Mouse (Mus musculus) neural tube, embryonic 11.5 days (tissue): ENCODE results near the gene Nfam1. TPM values are rescaled to one million over a fixed set of nuclear protein-coding genes. Genes with fewer than 3 reads are reported as not detected.

Experiments
- ATAC-seq: fragments of 200-750 bp; cut with Nextera tagmentation; 2 replicates; pipeline ENCODE4 v1.8.0; 2017; ENCODE audit warnings: moderate number of reproducible peaks, mild to moderate bottlenecking, moderate TSS enrichment, moderate library complexity; ENCODE audit not compliant: insufficient read depth, low FRiP score, low TSS enrichment
- DNase-seq: peaks from one replicate; pipeline ENCODE4 v3.0.0-alpha.2; 2015; ENCODE audit warnings: low spot score
- H3K27ac ChIP-seq: fragments of 300-500 bp; sonication (generic); 2 replicates; pipeline ENCODE4 v1.5.1; 2014; ENCODE audit warnings: low read depth, mild to moderate bottlenecking, low read length
- H3K27me3 ChIP-seq: fragments of 300-500 bp; sonication (generic); 2 replicates; pipeline ENCODE4 v1.6.1; 2014; ENCODE audit warnings: mild to moderate bottlenecking, low read length, mixed read lengths; ENCODE audit not compliant: control insufficient read depth, insufficient read depth
- H3K36me3 ChIP-seq: fragments of 300-500 bp; sonication (generic); 2 replicates; pipeline ENCODE4 v1.6.1; 2014; ENCODE audit warnings: mild to moderate bottlenecking, low read length, moderate library complexity, mixed read lengths; ENCODE audit not compliant: control insufficient read depth, insufficient read depth
- H3K4me1 ChIP-seq: fragments of 300-500 bp; sonication (generic); 2 replicates; pipeline ENCODE4 v1.6.1; 2014; ENCODE audit warnings: low read length, mixed read lengths; ENCODE audit not compliant: control insufficient read depth, insufficient read depth
- H3K4me2 ChIP-seq: fragments of 300-500 bp; sonication (generic); 2 replicates; pipeline ENCODE4 v1.6.1; 2014; ENCODE audit warnings: low read depth, mild to moderate bottlenecking, moderate library complexity
- H3K4me3 ChIP-seq: fragments of 300-500 bp; sonication (generic); 2 replicates; pipeline ENCODE4 v1.5.1; 2014; ENCODE audit warnings: low read depth, low read length
- H3K9ac ChIP-seq: fragments of 300-500 bp; sonication (generic); 2 replicates; pipeline ENCODE4 v1.6.1; 2014; ENCODE audit warnings: mild to moderate bottlenecking, low read length
- H3K9me3 ChIP-seq: fragments of 300-500 bp; sonication (generic); 2 replicates; pipeline ENCODE4 v1.6.1; 2016; ENCODE audit warnings: low read length; ENCODE audit not compliant: control insufficient read depth
- WGBS: fragments of 180-500 bp; shearing (Covaris S2); extraction: QIAGEN DNeasy Blood & Tissue Kit; methylation state at CpG from one replicate; pipeline ENCODE4 v1.1.7; 2014; 5-methylcytosine and 5-hydroxymethylcytosine counted together
- polyA plus RNA-seq: library from polyadenylated mRNA; unstranded; fragments of >200 nt; fragmentation: Nextera tagmentation; extraction: Ambion mirVana; gene quantifications from 2 replicates; pipeline ENCODE4 v1.2.1, GENCODE M21; 2014

Nfam1 gene
- polyA plus RNA-seq, 1 experiment from 2014 or later = 3.0 TPM

DNA sequence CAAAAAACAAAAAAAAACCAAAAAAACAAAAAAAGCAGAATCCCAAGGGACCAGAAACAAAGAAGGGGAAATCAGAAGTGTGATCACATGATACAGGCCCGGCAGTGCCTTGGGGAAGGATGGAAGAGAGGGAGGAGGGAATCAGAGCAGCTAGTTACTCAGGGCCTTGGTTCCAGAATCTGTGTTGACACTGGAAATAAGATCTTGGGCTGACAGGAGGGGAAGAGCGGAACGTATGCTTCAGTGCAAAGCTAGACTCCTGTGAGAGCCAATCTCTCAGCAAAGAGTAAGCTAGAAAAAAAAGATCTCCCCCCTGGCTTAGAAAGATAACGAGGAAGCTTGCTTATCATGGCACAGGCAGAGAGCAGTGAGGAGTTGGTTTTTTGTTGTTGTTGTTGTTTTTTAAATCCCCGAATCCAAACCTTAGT, 26.1 kb upstream of the Nfam1 start:
- WGBS = 51% methylated on average over 5 of the region's 5 CpGs

DNA sequence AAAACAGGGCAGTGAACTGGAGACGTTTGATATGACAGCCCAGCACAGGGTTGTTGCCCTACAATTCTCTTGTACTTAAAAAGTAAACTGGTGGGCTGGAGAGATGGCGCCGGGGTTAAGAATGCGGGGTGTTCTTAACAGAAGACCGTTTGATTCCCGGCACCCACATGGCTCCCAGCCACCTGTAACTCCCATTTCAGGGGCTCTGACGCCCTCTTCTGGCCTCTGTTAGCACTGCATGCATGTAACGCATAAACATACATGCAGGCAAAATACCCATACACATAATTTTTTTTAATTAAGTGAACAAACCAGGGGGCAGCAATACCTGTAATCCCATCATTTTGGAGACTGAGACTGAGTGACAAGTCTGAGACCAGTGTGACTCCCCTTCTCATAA, 24.4 kb upstream of the Nfam1 start:
- H3K27me3 ChIP-seq = no peaks in the 10 kb centered on the region
- DNase-seq (no peak), ATAC-seq (no peak)
- 0 out of 2 replicates have a peak overlapping the region, but pooled peaks have one; percentile 77 for H3K27ac ChIP-seq
- H3K4me3 ChIP-seq = no peak overlapping the region
- H3K4me1 ChIP-seq = peaks cover 11% of the 10 kb centered on the region
- no peaks in the 10 kb centered on the region for H3K9me3 ChIP-seq
- WGBS = 66% methylated on average over 8 of the region's 8 CpGs
- no peaks in the 10 kb centered on the region for H3K36me3 ChIP-seq
- no peak overlapping the region for H3K4me2 ChIP-seq
- H3K9ac ChIP-seq = no peak overlapping the region

More for the DNA sequence above, 26.1 kb upstream of the Nfam1 start:
- H3K4me2 ChIP-seq = no peak overlapping the region
- no peak overlapping the region for H3K4me3 ChIP-seq
- no peak overlapping the region for H3K27ac ChIP-seq
- H3K36me3 ChIP-seq = no peaks in the 10 kb centered on the region
- ATAC-seq (no peak), DNase-seq (no peak)
- H3K9ac ChIP-seq = no peak overlapping the region
- no peaks in the 10 kb centered on the region for H3K9me3 ChIP-seq
- peaks cover 11% of the 10 kb centered on the region for H3K4me1 ChIP-seq
- H3K27me3 ChIP-seq = no peaks in the 10 kb centered on the region

GRCm38 (mm10) chr15:83056378-83057083, 23.4 kb upstream of the Nfam1 start:
- Histone ChIP-seq H3K9ac (peak overlapping the region; percentile 47), H3K27ac (peak overlapping the region; percentile 77), H3K4me2 (peak overlapping the region; percentile 58), H3K4me3 (peak overlapping the region; percentile 28), H3K36me3 (no peaks in the 10 kb centered on the region), H3K27me3 (no peaks in the 10 kb centered on the region), H3K4me1 (peaks cover 9% of the 10 kb centered on the region), H3K9me3 (no peaks in the 10 kb centered on the region)
- WGBS = 0% methylated on average over 29 of the region's 29 CpGs
- peak; percentile 74; the same call in 1 of the 2 replicates for ATAC-seq
- DNase-seq = peak; percentile 71

DNA sequence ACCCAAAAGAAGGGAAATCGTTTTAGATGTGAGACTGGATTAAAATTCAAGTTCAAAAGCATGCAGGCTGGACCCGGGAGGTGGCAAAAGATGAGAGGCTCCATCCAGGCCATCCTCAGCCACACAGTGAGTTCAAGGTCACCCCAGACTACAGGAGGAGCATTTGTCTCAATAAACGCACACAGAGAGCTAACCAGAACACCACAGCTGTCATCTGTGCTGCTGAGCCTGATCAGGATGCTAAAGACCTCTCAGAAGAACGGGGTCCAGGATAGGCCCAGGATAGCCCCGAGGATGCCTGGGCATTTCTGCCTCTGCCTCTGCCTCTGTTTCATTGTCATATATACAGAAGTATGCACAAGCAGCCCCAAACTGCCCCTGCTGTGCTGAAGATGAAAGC, 22.5 kb upstream of the Nfam1 start:
- H3K27me3 ChIP-seq = no peaks in the 10 kb centered on the region
- no peaks in the 10 kb centered on the region for H3K9me3 ChIP-seq
- no peak overlapping the region for H3K9ac ChIP-seq
- no peak overlapping the region for H3K4me2 ChIP-seq
- H3K4me1 ChIP-seq = peaks cover 7% of the 10 kb centered on the region; the same call in 1 of the 2 replicates
- no peak for ATAC-seq
- H3K36me3 ChIP-seq = no peaks in the 10 kb centered on the region
- peak; percentile 23 for DNase-seq
- no peak overlapping the region for H3K4me3 ChIP-seq
- H3K27ac ChIP-seq = peak overlapping the region; percentile 21
- 41% methylated on average over 5 of the region's 5 CpGs for WGBS

- 49% methylated on average over 11 of the region's 11 CpGs for WGBS
- peaks cover 7% of the 10 kb centered on the region; the same call in 1 of the 2 replicates for H3K4me1 ChIP-seq
- no peak for ATAC-seq
These were observed 20.2 kb upstream of the Nfam1 start for GRCm38 (mm10) chr15:83053261-83053660.

DNA sequence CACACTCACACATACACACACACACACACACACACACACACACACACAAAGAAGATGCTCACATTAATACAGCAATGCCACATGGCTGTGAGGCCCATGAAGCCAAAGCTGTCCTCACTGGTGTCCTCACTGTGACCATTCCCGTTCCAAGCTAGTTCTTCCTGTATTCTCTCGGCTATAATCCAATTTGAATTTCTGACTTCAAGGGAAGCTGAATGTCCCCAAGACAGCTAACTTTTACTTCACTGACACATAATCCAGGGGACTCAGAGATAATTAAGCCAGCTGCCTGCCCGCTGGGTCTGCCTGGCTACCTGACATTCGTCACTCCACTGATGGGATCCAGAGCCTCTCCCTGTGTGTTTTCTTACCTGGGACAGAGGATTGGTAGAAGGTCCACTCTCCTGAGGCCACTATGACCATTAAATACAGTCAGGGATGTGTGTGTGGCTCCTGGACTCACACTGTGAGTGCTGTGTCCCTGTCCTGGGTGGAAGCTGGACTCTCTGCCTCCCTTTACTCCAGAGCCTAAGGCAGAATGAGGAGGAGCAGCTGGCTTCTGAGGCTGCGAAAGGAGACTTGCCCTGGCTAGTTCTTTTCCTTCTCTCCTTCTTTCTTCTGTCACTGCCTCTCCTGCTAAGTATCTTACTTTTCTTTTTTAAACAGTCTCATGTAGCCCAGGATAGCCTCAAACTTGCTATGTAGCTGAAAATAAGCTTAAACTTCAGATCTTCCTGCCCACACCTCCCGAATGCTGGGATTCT, 19.4 kb upstream of the Nfam1 start:
- 77% methylated on average over 6 of the region's 6 CpGs for WGBS
- no peak overlapping the region for H3K4me3 ChIP-seq
- no peak overlapping the region for H3K27ac ChIP-seq
- H3K9me3 ChIP-seq = no peaks in the 10 kb centered on the region
- H3K9ac ChIP-seq = no peak overlapping the region
- H3K4me2 ChIP-seq = no peak overlapping the region
- H3K4me1 ChIP-seq = peaks cover 7% of the 10 kb centered on the region; the same call in 1 of the 2 replicates
- ATAC-seq = no peak
- H3K27me3 ChIP-seq = no peaks in the 10 kb centered on the region
- DNase-seq = no peak
- no peaks in the 10 kb centered on the region for H3K36me3 ChIP-seq

More at GRCm38 (mm10) chr15:83053261-83053660, 20.2 kb upstream of the Nfam1 start:
- Histone ChIP-seq H3K9me3 (no peaks in the 10 kb centered on the region), H3K9ac (no peak overlapping the region), H3K4me2 (no peak overlapping the region), H3K36me3 (no peaks in the 10 kb centered on the region), H3K27me3 (no peaks in the 10 kb centered on the region), H3K27ac (no peak overlapping the region), H3K4me3 (no peak overlapping the region)
- DNase-seq = peak; percentile 37

GRCm38 (mm10) chr15:83046730-83047129, 13.6 kb upstream of the Nfam1 start:
- H3K9ac ChIP-seq = no peak overlapping the region
- H3K4me3 ChIP-seq = no peak overlapping the region
- ATAC-seq = no peak
- H3K27me3 ChIP-seq = no peaks in the 10 kb centered on the region
- no peak overlapping the region for H3K27ac ChIP-seq
- H3K4me1 ChIP-seq = peaks cover 6% of the 10 kb centered on the region
- no peaks in the 10 kb centered on the region for H3K36me3 ChIP-seq
- H3K9me3 ChIP-seq = no peaks in the 10 kb centered on the region
- WGBS = 89% methylated on average over 7 of the region's 7 CpGs
- DNase-seq = no peak
- no peak overlapping the region for H3K4me2 ChIP-seq

GRCm38 (mm10) chr15:83046308-83046707, 13.2 kb upstream of the Nfam1 start:
- no peak for ATAC-seq
- no peak for DNase-seq
- no peak overlapping the region for H3K9ac ChIP-seq
- no peaks in the 10 kb centered on the region for H3K36me3 ChIP-seq
- H3K4me3 ChIP-seq = no peak overlapping the region
- H3K27me3 ChIP-seq = 0 out of 2 replicates have a peak, but pooled peaks cover 1% of the 10 kb centered on the region
- H3K9me3 ChIP-seq = no peaks in the 10 kb centered on the region
- peaks cover 6% of the 10 kb centered on the region for H3K4me1 ChIP-seq
- H3K27ac ChIP-seq = no peak overlapping the region
- H3K4me2 ChIP-seq = no peak overlapping the region
- 93% methylated on average over 3 of the region's 3 CpGs for WGBS
